Mouse (Mus musculus) forebrain, embryonic 14.5 days (tissue): ENCODE measurements around the gene Kcnk5. TPM values are rescaled to one million over a fixed set of nuclear protein-coding genes. Genes with fewer than 3 reads are reported as not detected.

Experiments
- ATAC-seq: fragments of 200-750 bp; cut with Nextera tagmentation; 2 replicates; pipeline ENCODE4 v1.8.0; 2017; ENCODE audit warnings: mild to moderate bottlenecking, moderate library complexity
- DNase-seq: peaks from one replicate; pipeline ENCODE4 v3.0.0-alpha.2; 2015; ENCODE audit warnings: low spot score
- H3K27ac ChIP-seq: fragments of 300-500 bp; sonication (generic); 2 replicates; pipeline ENCODE4 v1.5.1; 2014; ENCODE audit warnings: low read depth, mild to moderate bottlenecking, control low read depth, low read length, moderate library complexity
- H3K27me3 ChIP-seq: fragments of 300-500 bp; sonication (generic); replicated peaks from 2 replicates; pipeline ENCODE4 v1.6.1; 2014; ENCODE audit warnings: low read length, control low read depth, mixed read lengths; ENCODE audit not compliant: control insufficient read depth, insufficient read depth
- H3K36me3 ChIP-seq: fragments of 300-500 bp; sonication (generic); 2 replicates; pipeline ENCODE4 v1.6.1; 2014; ENCODE audit warnings: low read length, control low read depth; ENCODE audit not compliant: control insufficient read depth, insufficient read depth
- H3K4me1 ChIP-seq: fragments of 300-500 bp; sonication (generic); 2 replicates; pipeline ENCODE4 v1.6.1; 2014; ENCODE audit warnings: antibody characterized with exemption, low read length, control low read depth; ENCODE audit not compliant: control insufficient read depth, insufficient read depth
- H3K4me2 ChIP-seq: fragments of 300-500 bp; sonication (generic); 2 replicates; pipeline ENCODE4 v1.6.1; 2014; ENCODE audit warnings: mild to moderate bottlenecking, control low read depth, low read length
- H3K4me3 ChIP-seq: fragments of 300-500 bp; sonication (generic); 2 replicates; pipeline ENCODE4 v1.5.1; 2014; ENCODE audit warnings: low read depth, low read length, control low read depth
- H3K9ac ChIP-seq: fragments of 300-500 bp; sonication (generic); 2 replicates; pipeline ENCODE4 v1.6.1; 2014; ENCODE audit warnings: mild to moderate bottlenecking, low read length, control low read depth, moderate library complexity
- H3K9me3 ChIP-seq: fragments of 300-500 bp; sonication (generic); replicated peaks from 2 replicates; pipeline ENCODE4 v1.6.1; 2016; ENCODE audit warnings: low read length, control low read depth, mixed read lengths; ENCODE audit not compliant: control insufficient read depth
- WGBS: fragments of 180-500 bp; shearing (Covaris S2); extraction: QIAGEN DNeasy Blood & Tissue Kit; methylation state at CpG from one replicate; pipeline ENCODE4 v1.1.7; 2014; 5-methylcytosine and 5-hydroxymethylcytosine counted together
- polyA plus RNA-seq: library from polyadenylated mRNA; unstranded; fragments of >200 nt; fragmentation: Nextera tagmentation; extraction: Ambion mirVana; gene quantifications from 2 replicates; pipeline ENCODE4 v1.2.1, GENCODE M21; 2014

Gene Kcnk5
- polyA plus RNA-seq, 1 experiment from 2014 or later, result 2.5 TPM

GRCm38 (mm10) chr14:20183701-20184100 is 2.1 kb upstream of the Kcnk5 start:
- Histone ChIP-seq H3K36me3 (no peaks in the 10 kb centered on the region), H3K9me3 (no peaks in the 10 kb centered on the region), H3K4me1 (peaks cover 30% of the 10 kb centered on the region), H3K4me2 (no peak overlapping the region), H3K4me3 (no peak overlapping the region), H3K9ac (peak overlapping the region; percentile 13; the same call in 1 of the 2 replicates), H3K27ac (no peak overlapping the region; the same call in 1 of the 2 replicates), H3K27me3 (no peaks in the 10 kb centered on the region; the same call in 1 of the 2 replicates)
- peak; percentile 44 for DNase-seq
- 13% methylated on average over 5 of the region's 5 CpGs for WGBS
- no peak for ATAC-seq

DNA sequence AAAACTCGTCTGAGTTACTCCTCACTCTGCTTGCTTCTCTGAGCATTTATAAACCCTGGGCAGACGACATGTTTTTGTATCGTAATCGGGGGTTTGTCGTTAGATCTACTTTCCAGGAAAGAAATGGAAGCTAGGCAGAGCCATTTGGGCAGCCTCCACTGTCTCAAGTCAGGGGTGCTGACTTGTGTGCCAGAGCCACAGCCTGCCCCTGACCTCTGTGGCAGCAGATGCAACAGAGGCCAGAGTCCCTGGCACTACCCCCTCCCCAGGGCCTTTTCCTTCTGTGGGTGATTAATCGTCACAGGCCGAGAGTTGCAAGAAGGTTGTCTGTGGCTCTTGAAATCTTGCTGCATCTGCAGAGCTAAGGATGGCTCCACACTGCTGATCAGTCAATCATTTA is 987 bp upstream of the Kcnk5 start:
- ATAC-seq (no peak), DNase-seq (no peak)
- Histone ChIP-seq H3K9ac (no peak overlapping the region), H3K36me3 (no peaks in the 10 kb centered on the region), H3K9me3 (no peaks in the 10 kb centered on the region), H3K27ac (no peak overlapping the region), H3K4me2 (no peak overlapping the region), H3K4me1 (peaks cover 30% of the 10 kb centered on the region), H3K27me3 (no peaks in the 10 kb centered on the region; the same call in 1 of the 2 replicates), H3K4me3 (no peak overlapping the region)
- WGBS, result 80% methylated on average over 7 of the region's 7 CpGs

- H3K9me3 ChIP-seq, result no peaks in the 10 kb centered on the region
- H3K4me3 ChIP-seq, result peak overlapping the region; percentile 58
- H3K9ac ChIP-seq, result peak overlapping the region; percentile 65
- H3K27ac ChIP-seq, result no peak overlapping the region
- peak overlapping the region; percentile 81 for H3K4me2 ChIP-seq
- no peaks in the 10 kb centered on the region; the same call in 1 of the 2 replicates for H3K27me3 ChIP-seq
- ATAC-seq, result no peak
- no peaks in the 10 kb centered on the region for H3K36me3 ChIP-seq
- under 1% methylated on average over 24 of the region's 24 CpGs for WGBS
- DNase-seq, result no peak
- H3K4me1 ChIP-seq, result peaks cover 30% of the 10 kb centered on the region
Measured at GRCm38 (mm10) chr14:20180751-20181162, 852 bp downstream of the Kcnk5 start.

DNA sequence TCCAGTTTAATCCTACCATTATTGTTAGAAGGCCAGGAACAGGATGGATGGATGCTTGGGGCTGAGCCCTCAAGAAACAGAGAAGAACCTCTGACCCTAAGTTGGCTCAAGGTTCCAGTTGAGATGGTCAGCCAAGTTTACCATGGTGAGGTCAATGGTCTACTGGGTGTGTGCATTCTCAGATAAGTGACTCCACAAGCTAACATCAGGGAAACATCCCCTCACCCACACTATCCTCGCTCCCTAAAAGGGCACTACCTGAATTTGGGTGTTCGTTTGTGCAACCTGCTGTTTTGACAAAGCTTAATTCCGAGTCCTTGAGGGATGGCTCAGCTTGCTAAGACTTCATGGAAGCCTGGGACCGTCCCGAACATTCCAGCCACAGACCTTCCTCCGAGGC is 1.3 kb downstream of the Kcnk5 start:
- peaks cover 30% of the 10 kb centered on the region for H3K4me1 ChIP-seq
- peak overlapping the region; percentile 58 for H3K4me3 ChIP-seq
- H3K4me2 ChIP-seq, result peak overlapping the region; percentile 81
- H3K36me3 ChIP-seq, result no peaks in the 10 kb centered on the region
- H3K9me3 ChIP-seq, result no peaks in the 10 kb centered on the region
- H3K27ac ChIP-seq, result no peak overlapping the region
- no peak for ATAC-seq
- 4% methylated on average over 6 of the region's 6 CpGs for WGBS
- H3K9ac ChIP-seq, result peak overlapping the region; percentile 65
- H3K27me3 ChIP-seq, result no peaks in the 10 kb centered on the region; the same call in 1 of the 2 replicates
- no peak for DNase-seq

GRCm38 (mm10) chr14:20179731-20180280 is 1.8 kb downstream of the Kcnk5 start:
- DNase-seq (no peak), ATAC-seq (no peak)
- peak overlapping the region; percentile 25; the same call in 1 of the 2 replicates for H3K9ac ChIP-seq
- H3K4me2 ChIP-seq, result peak overlapping the region; percentile 81
- peaks cover 30% of the 10 kb centered on the region for H3K4me1 ChIP-seq
- no peaks in the 10 kb centered on the region for H3K9me3 ChIP-seq
- 50% methylated on average over 5 of the region's 5 CpGs for WGBS
- H3K27me3 ChIP-seq, result no peaks in the 10 kb centered on the region; the same call in 1 of the 2 replicates
- H3K36me3 ChIP-seq, result no peaks in the 10 kb centered on the region
- peak overlapping the region; percentile 58 for H3K4me3 ChIP-seq
- no peak overlapping the region for H3K27ac ChIP-seq

- Histone ChIP-seq H3K9ac (peak overlapping the region; percentile 25; the same call in 1 of the 2 replicates), H3K4me1 (peaks cover 29% of the 10 kb centered on the region), H3K9me3 (no peaks in the 10 kb centered on the region), H3K36me3 (no peaks in the 10 kb centered on the region), H3K4me3 (no peak overlapping the region), H3K27ac (no peak overlapping the region), H3K27me3 (no peaks in the 10 kb centered on the region; the same call in 1 of the 2 replicates), H3K4me2 (peak overlapping the region; percentile 81)
- WGBS, result 22% methylated on average over 3 of the region's 3 CpGs
- ATAC-seq (no peak), DNase-seq (no peak)
Measured at GRCm38 (mm10) chr14:20179080-20179479, 2.5 kb downstream of the Kcnk5 start.

DNA sequence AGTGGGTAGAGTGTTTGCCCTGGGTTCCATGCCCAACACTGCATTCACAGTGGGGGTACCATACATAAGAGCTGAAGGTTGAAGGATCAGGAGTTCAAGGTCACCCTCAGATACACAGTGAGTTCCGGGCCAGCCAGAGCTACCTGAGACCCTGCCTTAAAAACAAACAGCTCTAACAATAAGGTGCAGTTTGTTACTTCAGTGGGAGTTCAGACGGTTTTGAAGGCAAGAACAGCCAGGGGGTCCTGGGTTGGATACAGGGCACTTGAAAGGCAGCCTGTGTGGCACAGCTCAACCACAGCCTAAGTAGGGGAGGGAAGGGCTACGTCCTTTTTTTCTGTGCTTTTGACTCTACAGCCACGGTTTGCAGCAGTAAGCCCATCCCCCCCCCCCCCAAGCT is 3.0 kb downstream of the Kcnk5 start:
- H3K4me3 ChIP-seq, result no peak overlapping the region
- H3K36me3 ChIP-seq, result no peaks in the 10 kb centered on the region
- 6% methylated on average over 4 of the region's 4 CpGs for WGBS
- no peak for DNase-seq
- no peak overlapping the region for H3K27ac ChIP-seq
- H3K9ac ChIP-seq, result no peak overlapping the region
- H3K27me3 ChIP-seq, result no peaks in the 10 kb centered on the region; the same call in 1 of the 2 replicates
- peaks cover 24% of the 10 kb centered on the region for H3K4me1 ChIP-seq
- peak overlapping the region; percentile 81; the same call in 1 of the 2 replicates for H3K4me2 ChIP-seq
- ATAC-seq, result no peak
- H3K9me3 ChIP-seq, result no peaks in the 10 kb centered on the region

DNA sequence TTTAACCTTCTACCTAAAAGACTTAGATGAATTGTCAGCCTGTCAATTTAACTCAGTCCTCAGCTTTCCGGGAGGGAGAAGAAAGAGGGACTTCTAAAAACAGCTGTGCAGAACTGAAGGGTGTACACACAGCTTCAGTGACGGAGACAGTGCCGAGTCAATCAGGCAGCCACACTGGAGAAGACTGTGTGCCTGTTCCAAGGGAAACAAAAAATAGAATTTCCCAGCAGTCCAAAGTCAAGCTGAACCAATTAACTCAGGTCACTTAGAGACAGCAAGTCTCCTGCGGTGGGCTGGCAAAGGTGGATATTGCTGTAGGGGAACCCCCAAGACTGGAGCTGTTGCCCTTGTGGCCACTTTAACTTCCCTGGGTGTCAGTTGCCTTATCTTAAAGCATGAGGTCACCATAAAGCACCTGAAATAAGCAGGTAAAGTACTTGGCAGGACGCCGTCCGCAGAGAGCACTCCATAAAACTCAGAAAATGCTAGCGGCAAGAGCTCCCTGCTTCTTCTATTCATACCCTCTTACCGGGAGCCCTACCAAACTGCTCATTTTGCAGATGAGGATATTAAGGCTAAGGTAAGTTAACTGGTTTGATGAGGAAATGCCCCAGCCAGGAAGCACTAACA is 4.0 kb downstream of the Kcnk5 start:
- H3K4me3 ChIP-seq, result no peak overlapping the region
- no peak overlapping the region for H3K27ac ChIP-seq
- DNase-seq (no peak), ATAC-seq (no peak)
- no peak overlapping the region for H3K9ac ChIP-seq
- H3K4me1 ChIP-seq, result peaks cover 22% of the 10 kb centered on the region
- H3K9me3 ChIP-seq, result no peaks in the 10 kb centered on the region
- H3K27me3 ChIP-seq, result no peaks in the 10 kb centered on the region; the same call in 1 of the 2 replicates
- WGBS, result 63% methylated on average over 9 of the region's 9 CpGs
- no peaks in the 10 kb centered on the region for H3K36me3 ChIP-seq
- H3K4me2 ChIP-seq, result 0 out of 2 replicates have a peak overlapping the region, but pooled peaks have one; percentile 3

- Histone ChIP-seq H3K4me1 (peaks cover 17% of the 10 kb centered on the region), H3K27me3 (no peaks in the 10 kb centered on the region; the same call in 1 of the 2 replicates), H3K36me3 (no peaks in the 10 kb centered on the region), H3K9me3 (no peaks in the 10 kb centered on the region), H3K4me3 (no peak overlapping the region), H3K27ac (no peak overlapping the region), H3K9ac (no peak overlapping the region), H3K4me2 (no peak overlapping the region)
- WGBS, result 86% methylated on average over 4 of the region's 4 CpGs
- no peak for DNase-seq
- ATAC-seq, result no peak
Measured at GRCm38 (mm10) chr14:20175705-20176104, 5.9 kb downstream of the Kcnk5 start.
